15 mouse cellular contexts compared by ENCODE assay signal in genomic region chr5:33587498-33588058, GRCm38 (mm10). TPM values are rescaled to one million over a fixed set of nuclear protein-coding genes. Genes with fewer than 3 reads are reported as not detected.
"Had no signal": no experiment of that assay in that cellular context is flagged by ENCODE, and none has a peak within 500 bp of the region (broad histone marks: within the 10 kb centered on the region; RNA-seq: fewer than 3 reads in every experiment).

No protein-coding gene starts in this region.

- H3K4me3 ChIP-seq: left cerebral cortex, adult 2 months; limb, embryonic 12.5 days; liver, embryonic 13.5 days; lung, embryonic 15.5 days; midbrain, embryonic 13.5 days had no signal

- H3K9ac ChIP-seq: liver, embryonic 13.5 days; liver, postnatal 0 days; lung, embryonic 15.5 days; midbrain, embryonic 13.5 days had no signal

- ATAC-seq: liver, postnatal 0 days; midbrain, embryonic 13.5 days had no signal

- H3K36me3 ChIP-seq: limb, embryonic 12.5 days; liver, embryonic 13.5 days; lung, embryonic 15.5 days; midbrain, embryonic 13.5 days had no signal

- H3K4me1 ChIP-seq: limb, embryonic 12.5 days; liver, embryonic 13.5 days; lung, embryonic 15.5 days; midbrain, embryonic 13.5 days had no signal

- H3K27ac ChIP-seq: left cerebral cortex, adult 2 months; limb, embryonic 12.5 days; liver, embryonic 13.5 days; lung, embryonic 15.5 days; midbrain, embryonic 13.5 days had no signal

- H3K9me3 ChIP-seq: limb, embryonic 12.5 days; liver, embryonic 13.5 days; lung, embryonic 15.5 days; midbrain, embryonic 13.5 days had no signal

- H3K27me3 ChIP-seq: lung, embryonic 15.5 days had no signal

- DNase-seq: kidney, adult 18-20 months; kidney, postnatal 14 days; liver; liver, embryonic 13.5 days; liver, postnatal 0 days; lung, postnatal 14 days; right cerebral cortex, adult 18-20 months; right cerebral cortex, postnatal 25 days; thymus, postnatal 36 days had no signal

- H3K4me2 ChIP-seq: limb, embryonic 12.5 days; liver, embryonic 13.5 days; lung, embryonic 15.5 days; midbrain, embryonic 13.5 days had no signal

RNA-seq across cellular contexts. Expression of gene Gm9903, which starts 42.1 kb away (rescaled TPM):
- total RNA-seq: megakaryocyte-erythroid progenitor cell, adult 5-6 weeks; monocyte, adult 5-6 weeks had no signal
